Mouse (Mus musculus) olfactory bulb, adult 2 months (tissue): ENCODE data around the gene Nfkbiz.

Source experiments
- CTCF ChIP-seq: fragments of 200-500 bp; IDR thresholded peaks from 2 replicates; pipeline ENCODE4 v1.5.1; 2012; ENCODE audit warnings: low read depth, mild to moderate bottlenecking, low read length, moderate library complexity; ENCODE audit not compliant: insufficient read depth
- POLR2A ChIP-seq: fragments of 200-500 bp; IDR thresholded peaks from 2 replicates; pipeline ENCODE4 v1.6.1; 2012; ENCODE audit warnings: mild to moderate bottlenecking, low read depth, low read length, moderate library complexity; ENCODE audit not compliant: insufficient read depth

DNA sequence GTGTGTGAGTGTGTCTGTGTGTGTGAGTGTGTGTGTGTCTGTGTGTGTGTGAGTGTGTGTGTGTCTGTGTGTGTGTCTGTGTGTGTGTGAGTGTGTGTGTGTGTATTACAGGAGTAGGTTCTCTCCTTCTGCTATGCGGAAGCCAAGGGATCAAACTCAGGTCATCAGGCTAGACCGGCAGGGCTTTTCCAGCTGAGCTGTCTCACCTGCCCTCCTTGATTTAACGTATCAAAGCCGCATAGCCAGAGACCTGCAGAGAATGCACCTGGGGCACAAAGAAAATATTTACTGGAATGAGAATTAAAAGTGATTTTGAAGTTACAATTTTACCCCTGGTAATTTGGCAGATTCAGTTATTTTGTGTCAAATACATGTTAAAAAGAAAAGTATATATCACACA is 13.8 kb upstream of the Nfkbiz start:
- TF ChIP-seq CTCF: no peak
- no peak for TF ChIP-seq POLR2A
